ENCODE assay signal across 17 mouse cellular contexts in the genomic region with DNA sequence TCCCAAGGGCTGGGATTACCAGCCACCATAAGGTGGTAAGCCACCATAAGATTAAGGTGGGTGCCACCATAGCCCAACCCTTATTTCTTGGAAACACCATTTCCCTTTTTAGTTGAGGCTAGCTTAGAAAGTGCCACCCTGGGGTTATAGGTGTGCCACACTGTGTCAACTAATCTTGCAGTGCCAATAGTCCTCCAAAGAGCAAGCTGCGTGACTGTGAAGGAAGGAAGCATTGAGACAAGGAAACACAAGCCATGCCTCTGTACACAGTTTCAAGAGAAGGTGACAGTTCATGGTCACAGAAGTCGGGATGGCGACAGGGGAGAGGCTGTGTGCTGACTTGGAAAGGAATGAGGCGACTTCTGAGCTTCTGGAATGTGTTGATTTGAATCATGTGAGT. TPM values are rescaled to one million over a fixed set of nuclear protein-coding genes. Genes with fewer than 3 reads are reported as not detected.
"Had no signal": no experiment of that assay in that cellular context is flagged by ENCODE, and none has a peak within 500 bp of the region (broad histone marks: within the 10 kb centered on the region; RNA-seq: fewer than 3 reads in every experiment).

No protein-coding gene starts in this region.

- H3K4me1 ChIP-seq: stomach, embryonic 15.5 days had no signal

- H3K4me2 ChIP-seq: neural tube, embryonic 12.5 days; neural tube, embryonic 13.5 days; neural tube, embryonic 15.5 days; stomach, embryonic 15.5 days had no signal

- H3K27me3 ChIP-seq: neural tube, embryonic 12.5 days; neural tube, embryonic 13.5 days; stomach, embryonic 15.5 days had no signal

- H3K27ac ChIP-seq: neural tube, embryonic 12.5 days; neural tube, embryonic 13.5 days; neural tube, embryonic 15.5 days; stomach, embryonic 15.5 days had no signal

- H3K9ac ChIP-seq: neural tube, embryonic 12.5 days; neural tube, embryonic 13.5 days; neural tube, embryonic 15.5 days; stomach, embryonic 15.5 days had no signal

- H3K9me3 ChIP-seq: neural tube, embryonic 12.5 days; neural tube, embryonic 13.5 days; neural tube, embryonic 15.5 days; stomach, embryonic 15.5 days had no signal

- H3K36me3 ChIP-seq: neural tube, embryonic 13.5 days; stomach, embryonic 15.5 days had no signal

- H3K4me3 ChIP-seq: neural tube, embryonic 12.5 days; neural tube, embryonic 13.5 days; neural tube, embryonic 15.5 days; stomach, embryonic 15.5 days had no signal

- DNase-seq: retina, postnatal 1 day; right cerebral cortex, adult 18-20 months; right cerebral cortex, postnatal 14 days; right cerebral cortex, postnatal 25 days; right cerebral cortex, postnatal 4 days; spleen, adult 18-20 months; thymus, adult 18-20 months; thymus, adult 2 months; thymus, postnatal 14 days; thymus, postnatal 25 days; thymus, postnatal 36 days; thymus, postnatal 4 days had no signal

RNA-seq across cellular contexts. Expression of gene Glis1, which starts 14.2 kb away (rescaled TPM):
- total RNA-seq: neutrophil, adult 5-6 weeks had no signal
